Mouse (Mus musculus): ENCODE measurements around the gene Gm5150.
"Not testable (repeated sequence)": the region's sequence is repeated elsewhere in the genome, so short reads cannot be mapped to it uniquely, and the experiment has no call there.

Gene Gm5150

DNA sequence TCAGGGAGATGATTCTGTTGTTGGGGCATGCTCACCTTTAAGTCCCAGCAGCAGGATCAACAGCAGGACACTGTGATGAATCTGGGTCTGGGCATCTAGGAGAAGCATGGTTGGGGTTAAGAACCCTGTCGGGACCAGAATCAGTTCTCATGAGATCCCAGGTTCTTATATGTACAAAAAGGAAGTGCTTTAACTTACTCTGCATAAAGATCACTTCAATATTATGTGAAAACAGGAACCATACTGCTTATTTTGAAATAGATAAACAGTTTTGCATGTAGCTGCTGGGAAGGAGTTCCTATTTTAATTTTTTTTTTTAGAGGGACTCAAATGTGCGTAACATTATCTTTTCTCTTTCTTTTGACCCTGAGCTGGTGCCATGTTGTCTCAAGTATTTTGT lies at the start of gene Gm5150:
TSS of gene Gm5150 (minus strand) at position 223 of the 400 bp plus-strand sequence.
- DNase-seq: no peak

GRCm38 (mm10) chr3:16051736-16052135 lies 45.5 kb upstream of the Gm5150 start:
- not testable (repeated sequence) for DNase-seq

- DNase-seq: no peak
Observed at GRCm38 (mm10) chr3:16047288-16047687, 41.1 kb upstream of the Gm5150 start.

DNA sequence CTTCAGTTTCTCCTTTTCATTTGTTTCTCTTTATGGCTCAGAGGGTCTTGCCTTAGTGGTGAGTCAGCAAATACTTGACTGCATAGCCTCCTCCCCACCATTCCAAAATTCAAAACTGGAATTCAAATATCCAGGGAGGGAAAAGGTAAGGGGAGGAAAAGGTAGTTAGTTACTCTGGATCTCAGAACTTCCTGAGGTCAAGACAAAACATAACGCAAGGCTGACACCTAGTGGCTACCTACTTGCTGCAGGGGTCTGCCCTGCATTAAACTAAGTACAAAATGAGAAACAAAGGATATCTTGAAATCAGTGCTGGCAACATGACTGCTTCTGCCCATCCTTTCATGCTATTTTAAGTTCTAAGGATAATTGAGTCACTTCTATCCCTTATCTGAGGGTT lies 37.1 kb upstream of the Gm5150 start:
- no peak for DNase-seq

DNA sequence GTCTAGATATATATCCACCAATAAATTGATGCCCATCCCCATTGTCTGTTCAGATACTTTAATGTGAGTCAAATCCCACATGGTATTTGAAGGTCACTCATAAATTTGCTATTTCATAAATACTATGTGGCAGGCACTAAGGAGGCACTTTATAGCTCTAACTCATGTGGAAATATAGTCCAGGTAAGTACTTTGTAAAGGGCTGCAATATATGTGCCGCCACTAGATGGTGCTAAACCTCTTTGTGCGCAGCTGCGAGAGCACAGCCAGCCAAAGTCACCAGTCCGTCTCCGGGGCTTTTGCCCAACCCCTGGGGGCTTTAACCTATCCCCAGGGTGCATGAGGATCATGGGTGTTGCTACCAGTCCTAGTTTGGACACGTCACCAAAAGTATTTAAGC lies 18.8 kb upstream of the Gm5150 start:
- not testable (repeated sequence) for DNase-seq

GRCm38 (mm10) chr3:16022214-16022613 lies 16.0 kb upstream of the Gm5150 start:
- DNase-seq: no peak

- not testable (repeated sequence) for DNase-seq
Observed at GRCm38 (mm10) chr3:16014456-16014855, 8.2 kb upstream of the Gm5150 start.

DNA sequence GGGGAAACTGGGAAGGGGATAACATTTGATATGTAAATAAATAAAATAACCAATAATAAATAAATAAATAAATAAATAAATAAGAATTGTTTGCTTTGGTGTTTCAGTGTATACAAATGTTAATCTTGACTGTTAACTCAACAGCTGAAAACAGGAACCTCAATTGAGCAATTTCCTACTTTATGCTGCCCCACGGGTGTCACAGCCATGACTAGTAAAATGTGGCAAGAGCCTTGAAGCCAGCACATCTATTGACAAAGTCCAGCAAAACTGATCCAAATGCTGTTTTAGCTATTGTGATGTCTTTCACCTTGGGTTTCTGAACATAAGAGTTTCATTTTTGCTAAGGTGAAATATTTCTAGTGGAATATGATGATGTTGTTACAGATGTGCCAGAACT lies 1.6 kb upstream of the Gm5150 start:
- DNase-seq: no peak

GRCm38 (mm10) chr3:16003890-16004633 lies 2.2 kb downstream of the Gm5150 start:
- DNase-seq: no peak

- not testable (repeated sequence) for DNase-seq
Observed at GRCm38 (mm10) chr3:15999479-15999878, 6.8 kb downstream of the Gm5150 start.

DNA sequence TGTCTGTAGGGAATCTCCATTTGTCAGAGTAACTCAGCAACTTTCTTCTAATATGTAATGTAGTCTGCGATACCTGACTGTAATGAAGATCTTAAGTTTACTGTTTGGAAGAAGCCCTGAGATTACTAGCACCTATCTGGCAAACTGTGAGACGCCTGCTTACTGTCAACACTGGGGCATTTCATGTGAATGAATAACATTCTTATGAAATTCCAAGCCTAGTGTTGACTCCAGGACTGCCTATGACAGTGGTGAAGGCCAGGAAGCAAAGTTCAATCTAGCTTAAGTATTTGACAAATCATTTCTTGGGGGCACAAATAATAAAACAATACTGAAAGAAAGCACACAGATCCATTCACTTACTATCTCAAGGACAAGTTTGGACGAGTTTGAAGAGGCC lies 24.0 kb downstream of the Gm5150 start:
- no peak for DNase-seq

DNA sequence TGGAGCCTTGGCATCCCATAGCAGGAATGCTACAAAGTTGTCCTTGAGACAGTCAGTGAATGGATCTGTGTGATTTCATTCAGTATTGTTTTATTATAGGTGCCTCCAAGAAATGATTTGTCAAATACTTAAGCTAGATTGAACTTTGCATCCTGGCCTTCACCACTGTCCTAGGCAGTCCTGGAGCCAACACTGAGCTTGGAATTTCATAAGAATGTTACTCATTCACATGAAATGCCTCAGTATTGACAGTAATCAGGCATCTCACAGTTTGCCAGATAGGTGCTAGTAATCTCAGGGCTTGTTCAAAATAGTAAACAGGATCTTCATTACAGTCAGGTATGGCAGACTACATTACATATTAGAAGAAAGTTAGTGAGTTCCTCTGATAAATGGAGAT lies 49.3 kb downstream of the Gm5150 start:
- no peak for DNase-seq

Data from cerebellum, adult 11-12 months (tissue).